Mouse (Mus musculus) kidney, postnatal 36 days (tissue): ENCODE results near the gene Slc10a6.

Experiments
- DNase-seq, 2 experiments: peaks; one replicate each; pipeline ENCODE4 v3.0.0; 2021 to 2022; ENCODE audit warnings: mixed read lengths in 2 of 2

Slc10a6 gene

GRCm38 (mm10) chr5:103617191-103617590, 12.0 kb downstream of the Slc10a6 start:
- DNase-seq = no peak

- DNase-seq = no peak
Observed at GRCm38 (mm10) chr5:103614356-103614755, 14.8 kb downstream of the Slc10a6 start.

- DNase-seq = no peak
Observed at GRCm38 (mm10) chr5:103612316-103612715, 16.9 kb downstream of the Slc10a6 start.

GRCm38 (mm10) chr5:103610856-103611472, 18.2 kb downstream of the Slc10a6 start:
- no peak for DNase-seq

- DNase-seq = no peak
Observed at GRCm38 (mm10) chr5:103610148-103610547, 19.1 kb downstream of the Slc10a6 start.

GRCm38 (mm10) chr5:103605707-103606106, 23.5 kb downstream of the Slc10a6 start:
- DNase-seq = no peak

- no peak for DNase-seq
Observed at GRCm38 (mm10) chr5:103603115-103603893, 25.9 kb downstream of the Slc10a6 start.

- peak; percentile 52 to 55 for DNase-seq
Observed at GRCm38 (mm10) chr5:103598881-103599280, 30.3 kb downstream of the Slc10a6 start.

- no peak for DNase-seq
Observed at GRCm38 (mm10) chr5:103598264-103598663, 30.9 kb downstream of the Slc10a6 start.

GRCm38 (mm10) chr5:103597604-103598003, 31.6 kb downstream of the Slc10a6 start:
- DNase-seq = no peak

GRCm38 (mm10) chr5:103596467-103597146, 32.6 kb downstream of the Slc10a6 start:
- DNase-seq = no peak

- no peak for DNase-seq
Observed at GRCm38 (mm10) chr5:103595394-103596226, 33.6 kb downstream of the Slc10a6 start.

- DNase-seq = no peak
Observed at GRCm38 (mm10) chr5:103593575-103593974, 35.6 kb downstream of the Slc10a6 start.

- no peak for DNase-seq
Observed at GRCm38 (mm10) chr5:103592706-103593105, 36.5 kb downstream of the Slc10a6 start.

GRCm38 (mm10) chr5:103591846-103592245, 37.4 kb downstream of the Slc10a6 start:
- DNase-seq = peak; percentile 14 to 27

- DNase-seq = peak in 1 of 2 experiments; percentile 44
Observed at GRCm38 (mm10) chr5:103587219-103587618, 42.0 kb downstream of the Slc10a6 start.

- DNase-seq = peak in 1 of 2 experiments; percentile 38
Observed at GRCm38 (mm10) chr5:103579680-103580420, 49.4 kb downstream of the Slc10a6 start.

- no peak for DNase-seq
Observed at GRCm38 (mm10) chr5:103569446-103569845, 59.8 kb downstream of the Slc10a6 start.

- DNase-seq = peak; percentile 47 to 49
Observed at GRCm38 (mm10) chr5:103568034-103568433, 61.2 kb downstream of the Slc10a6 start.

GRCm38 (mm10) chr5:103560546-103560945, 68.7 kb downstream of the Slc10a6 start:
- peak; percentile 41 to 58 for DNase-seq
